Mouse (Mus musculus): Measurements from ENCODE around the gene Aip. TPM values are rescaled to one million over a fixed set of nuclear protein-coding genes. Genes with fewer than 3 reads are reported as not detected.
A peak's percentile ranks its signal among the peaks of the same experiment; 100 is the strongest.

The Aip gene
- 81.9 and 88.6 TPM in 2 replicates for polyA plus RNA-seq (2014; fragmentation: Nextera tagmentation; extraction: Ambion mirVana)

GRCm38 (mm10) chr19:4125741-4126696 lies at the start of gene Aip:
Aip (minus strand) TSS chr19:4125858.
- peak; percentile 96 for ATAC-seq (ENCODE audit: low read depth)
- WGBS, result 2% methylated on average over 30 of the region's 64 CpGs

DNA sequence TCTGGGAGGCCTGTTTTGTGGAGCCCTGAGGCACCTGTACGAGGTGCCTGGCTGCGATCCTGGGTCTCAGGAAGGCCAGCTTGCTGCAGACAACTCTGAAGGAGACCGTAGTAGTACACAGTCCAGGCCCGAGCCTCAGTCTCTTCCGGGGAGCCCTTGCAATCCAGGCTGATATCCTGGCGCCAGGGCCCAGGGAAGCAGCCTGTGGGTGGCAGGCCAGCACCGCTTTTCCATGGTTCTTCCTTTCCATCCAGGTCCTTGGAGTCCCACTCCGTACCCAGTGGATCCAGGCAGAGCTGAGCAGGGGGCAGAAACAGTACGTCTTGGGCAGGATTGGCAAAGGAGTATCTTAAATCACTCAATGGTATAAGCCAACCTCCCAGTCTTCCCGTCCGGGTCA lies 47.3 kb upstream of the Aip start:
- Histone ChIP-seq H3K27ac (replicated peaks; ENCODE audit: low read depth, low read length) (no peak overlapping the region), H3K36me3 (ENCODE audit: control insufficient read depth, insufficient read depth, low read length) (no peaks in the 10 kb centered on the region), H3K27me3 (replicated peaks; ENCODE audit: control insufficient read depth, insufficient read depth, low read length) (no peaks in the 10 kb centered on the region), H3K9me3 (ENCODE audit: control insufficient read depth, low read length) (no peaks in the 10 kb centered on the region), H3K4me2 (ENCODE audit: low read depth, low read length) (no peak overlapping the region), H3K4me1 (ENCODE audit: control insufficient read depth, insufficient read depth, low read length) (peaks cover 16% of the 10 kb centered on the region), H3K9ac (ENCODE audit: low read depth, low read length) (peak overlapping the region; percentile 25; the same call in 1 of the 2 replicates), H3K4me3 (ENCODE audit: low read depth, low read length) (no peak overlapping the region)
- ATAC-seq (ENCODE audit: low read depth), result no peak
- WGBS, result 56% methylated on average over 7 of the region's 11 CpGs
- no peak for DNase-seq (ENCODE audit: low spot score)

More at GRCm38 (mm10) chr19:4125741-4126696, at the start of gene Aip:
- H3K27me3 ChIP-seq (replicated peaks; ENCODE audit: control insufficient read depth, insufficient read depth, low read length), result no peaks in the 10 kb centered on the region
- H3K9ac ChIP-seq (ENCODE audit: low read depth, low read length), result peak within 1 kb of the TSS; percentile 83
- peak within 1 kb of the TSS; percentile 79 for H3K4me2 ChIP-seq (ENCODE audit: low read depth, low read length)
- peaks cover 31% of the 10 kb centered on the region for H3K36me3 ChIP-seq (ENCODE audit: control insufficient read depth, insufficient read depth, low read length)
- H3K4me3 ChIP-seq (ENCODE audit: low read depth, low read length), result peak within 1 kb of the TSS; percentile 85
- H3K9me3 ChIP-seq (ENCODE audit: control insufficient read depth, low read length), result no peaks in the 10 kb centered on the region
- peak; percentile 99 for DNase-seq (ENCODE audit: low spot score)
- peaks cover 8% of the 10 kb centered on the region; the same call in 1 of the 2 replicates for H3K4me1 ChIP-seq (ENCODE audit: control insufficient read depth, insufficient read depth, low read length)
- peak within 1 kb of the TSS; percentile 76 for H3K27ac ChIP-seq (replicated peaks; ENCODE audit: low read depth, low read length)

DNA sequence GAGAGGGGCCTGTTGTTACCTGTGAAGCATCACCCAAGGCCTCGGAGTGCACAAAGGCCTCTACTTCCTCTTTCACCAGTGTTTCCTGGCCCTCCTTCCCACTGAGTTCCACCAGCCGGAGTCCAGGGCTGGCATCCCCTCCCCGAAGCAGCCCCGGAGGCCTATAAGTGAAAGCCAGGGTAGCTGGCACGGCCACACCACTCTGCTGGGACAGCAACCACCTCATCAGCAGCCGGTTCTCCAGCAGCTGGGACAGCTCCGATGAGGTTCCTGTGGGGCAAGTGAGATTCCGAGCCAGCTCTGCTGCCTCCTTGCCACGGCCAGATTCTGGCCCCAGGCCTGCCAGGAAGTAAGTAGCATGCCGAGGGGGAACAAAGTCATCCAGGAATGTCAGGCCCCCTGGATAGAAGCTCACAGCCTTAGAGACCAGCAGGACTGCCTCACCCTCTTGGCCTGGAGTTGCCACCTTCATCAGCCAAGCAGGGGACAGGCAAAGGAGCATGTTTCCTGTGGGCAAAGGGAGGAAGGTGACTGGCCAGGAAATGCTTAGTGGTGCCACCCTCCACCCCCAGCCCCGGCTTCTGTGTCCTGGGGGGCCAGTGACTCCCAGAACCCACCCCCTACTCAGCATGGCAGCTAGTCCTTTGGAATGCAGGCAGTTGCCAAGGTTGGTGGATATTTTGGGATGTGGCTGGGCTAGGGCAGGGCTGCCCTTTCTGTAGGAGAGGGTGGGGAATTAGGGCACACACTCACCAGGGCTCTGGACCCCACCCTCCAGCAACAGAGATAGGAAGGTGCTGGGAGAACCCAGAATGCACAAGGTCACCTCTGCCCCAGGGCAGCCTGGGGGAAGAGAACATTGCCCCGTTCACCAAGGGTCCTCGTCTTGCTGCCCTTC lies 46.0 kb upstream of the Aip start:
- WGBS, result 44% methylated on average over 12 of the region's 13 CpGs
- H3K4me3 ChIP-seq (ENCODE audit: low read depth, low read length), result no peak overlapping the region
- H3K27me3 ChIP-seq (replicated peaks; ENCODE audit: control insufficient read depth, insufficient read depth, low read length), result no peaks in the 10 kb centered on the region
- no peak for DNase-seq (ENCODE audit: low spot score)
- 0 out of 2 replicates have a peak overlapping the region, but pooled peaks have one; percentile 15 for H3K9ac ChIP-seq (ENCODE audit: low read depth, low read length)
- H3K27ac ChIP-seq (replicated peaks; ENCODE audit: low read depth, low read length), result no peak overlapping the region; the same call in 1 of the 2 replicates
- H3K4me2 ChIP-seq (ENCODE audit: low read depth, low read length), result no peak overlapping the region
- no peak for ATAC-seq (ENCODE audit: low read depth)
- no peaks in the 10 kb centered on the region for H3K9me3 ChIP-seq (ENCODE audit: control insufficient read depth, low read length)
- peaks cover 16% of the 10 kb centered on the region for H3K4me1 ChIP-seq (ENCODE audit: control insufficient read depth, insufficient read depth, low read length)
- H3K36me3 ChIP-seq (ENCODE audit: control insufficient read depth, insufficient read depth, low read length), result no peaks in the 10 kb centered on the region

GRCm38 (mm10) chr19:4170723-4171392 lies 45.2 kb upstream of the Aip start:
- Histone ChIP-seq H3K27ac (replicated peaks; ENCODE audit: low read depth, low read length) (no peak overlapping the region), H3K9ac (ENCODE audit: low read depth, low read length) (no peak overlapping the region), H3K9me3 (ENCODE audit: control insufficient read depth, low read length) (no peaks in the 10 kb centered on the region), H3K36me3 (ENCODE audit: control insufficient read depth, insufficient read depth, low read length) (no peaks in the 10 kb centered on the region), H3K4me2 (ENCODE audit: low read depth, low read length) (no peak overlapping the region), H3K4me3 (ENCODE audit: low read depth, low read length) (no peak overlapping the region), H3K27me3 (replicated peaks; ENCODE audit: control insufficient read depth, insufficient read depth, low read length) (no peaks in the 10 kb centered on the region), H3K4me1 (ENCODE audit: control insufficient read depth, insufficient read depth, low read length) (peaks cover 16% of the 10 kb centered on the region)
- ATAC-seq (ENCODE audit: low read depth) (no peak), DNase-seq (ENCODE audit: low spot score) (no peak)
- 90% methylated on average over 9 of the region's 10 CpGs for WGBS

GRCm38 (mm10) chr19:4169810-4170209 lies 44.2 kb upstream of the Aip start:
- Histone ChIP-seq H3K4me1 (ENCODE audit: control insufficient read depth, insufficient read depth, low read length) (peaks cover 11% of the 10 kb centered on the region), H3K4me2 (ENCODE audit: low read depth, low read length) (peak overlapping the region; percentile 96), H3K27ac (replicated peaks; ENCODE audit: low read depth, low read length) (peak overlapping the region; percentile 90), H3K4me3 (ENCODE audit: low read depth, low read length) (peak overlapping the region; percentile 55), H3K9ac (ENCODE audit: low read depth, low read length) (peak overlapping the region; percentile 87), H3K36me3 (ENCODE audit: control insufficient read depth, insufficient read depth, low read length) (no peaks in the 10 kb centered on the region), H3K27me3 (replicated peaks; ENCODE audit: control insufficient read depth, insufficient read depth, low read length) (no peaks in the 10 kb centered on the region), H3K9me3 (ENCODE audit: control insufficient read depth, low read length) (no peaks in the 10 kb centered on the region)
- ATAC-seq (ENCODE audit: low read depth) (peak; percentile 34), DNase-seq (ENCODE audit: low spot score) (no peak)
- WGBS, result 7% methylated on average over 18 of the region's 27 CpGs

DNA sequence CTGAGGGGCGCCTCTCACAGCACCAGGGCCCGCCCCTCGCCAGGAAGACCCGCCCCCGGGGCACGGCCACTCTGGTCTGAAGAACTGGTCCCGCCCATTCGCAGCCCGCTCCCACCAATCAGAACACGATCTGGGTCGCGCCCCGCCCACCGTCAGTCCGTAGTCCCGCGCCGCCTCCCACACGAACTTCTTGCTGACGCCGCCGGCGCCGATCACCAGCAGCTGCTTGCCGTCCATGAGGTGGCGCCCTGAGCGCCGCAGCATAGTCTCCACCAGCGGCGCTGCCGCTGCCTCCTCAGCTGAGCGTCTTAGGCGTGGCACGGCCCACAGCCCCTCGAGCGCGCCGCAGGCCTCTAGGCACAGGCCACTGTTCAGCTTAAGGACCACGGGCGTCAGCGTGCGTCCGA lies 43.7 kb upstream of the Aip start:
- no peaks in the 10 kb centered on the region for H3K36me3 ChIP-seq (ENCODE audit: control insufficient read depth, insufficient read depth, low read length)
- peak overlapping the region; percentile 90 for H3K27ac ChIP-seq (replicated peaks; ENCODE audit: low read depth, low read length)
- DNase-seq (ENCODE audit: low spot score), result peak; percentile 99
- peak overlapping the region; percentile 87 for H3K9ac ChIP-seq (ENCODE audit: low read depth, low read length)
- no peaks in the 10 kb centered on the region for H3K9me3 ChIP-seq (ENCODE audit: control insufficient read depth, low read length)
- peaks cover 11% of the 10 kb centered on the region for H3K4me1 ChIP-seq (ENCODE audit: control insufficient read depth, insufficient read depth, low read length)
- peak overlapping the region; percentile 96 for H3K4me2 ChIP-seq (ENCODE audit: low read depth, low read length)
- H3K4me3 ChIP-seq (ENCODE audit: low read depth, low read length), result peak overlapping the region; percentile 55
- under 1% methylated on average over 41 of the region's 43 CpGs for WGBS
- H3K27me3 ChIP-seq (replicated peaks; ENCODE audit: control insufficient read depth, insufficient read depth, low read length), result no peaks in the 10 kb centered on the region
- peak; percentile 96 for ATAC-seq (ENCODE audit: low read depth)

DNA sequence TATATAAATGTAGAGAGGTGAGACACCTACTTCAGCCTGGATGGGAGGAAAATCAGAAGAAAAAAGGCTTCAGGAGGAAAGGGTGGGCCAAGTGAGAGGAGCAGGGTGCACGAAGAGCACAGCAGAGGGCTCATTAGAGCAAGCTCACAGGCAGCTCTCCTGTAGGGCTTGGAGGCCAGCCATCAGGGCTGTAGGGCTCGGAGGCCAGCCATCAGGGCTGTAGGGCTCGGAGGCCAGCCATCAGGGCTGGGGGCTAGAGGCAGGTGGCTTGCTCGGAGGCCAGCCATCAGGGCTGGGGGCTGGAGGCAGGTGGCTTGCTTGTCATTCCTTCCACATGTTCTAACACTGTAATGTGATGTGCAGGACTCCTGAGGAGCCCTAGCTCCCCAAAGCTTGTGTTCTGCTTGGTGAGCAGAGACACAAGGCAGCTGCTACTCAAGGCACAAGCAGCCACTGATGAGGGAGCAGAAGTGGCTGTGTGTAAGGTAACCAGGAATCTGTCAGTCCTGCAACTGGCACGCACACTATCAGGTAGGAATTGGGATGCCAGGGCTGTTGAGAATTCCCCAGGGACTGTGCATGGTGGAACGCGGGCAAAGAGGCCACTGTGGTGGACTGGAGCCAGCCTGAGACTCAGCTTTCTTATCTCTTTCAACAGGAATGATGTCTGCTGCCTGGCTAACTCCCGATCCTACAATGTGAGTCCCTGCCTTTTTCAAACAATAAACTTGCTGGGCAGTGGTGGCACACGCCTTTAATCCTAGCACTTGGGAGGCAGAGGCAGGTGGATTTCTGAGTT lies 41.2 kb upstream of the Aip start:
- WGBS, result 78% methylated on average over 8 of the region's 9 CpGs
- no peak overlapping the region for H3K4me3 ChIP-seq (ENCODE audit: low read depth, low read length)
- peaks cover 20% of the 10 kb centered on the region for H3K4me1 ChIP-seq (ENCODE audit: control insufficient read depth, insufficient read depth, low read length)
- no peak for ATAC-seq (ENCODE audit: low read depth)
- H3K36me3 ChIP-seq (ENCODE audit: control insufficient read depth, insufficient read depth, low read length), result peaks cover under 1% of the 10 kb centered on the region; the same call in 1 of the 2 replicates
- H3K27ac ChIP-seq (replicated peaks; ENCODE audit: low read depth, low read length), result no peak overlapping the region
- DNase-seq (ENCODE audit: low spot score), result no peak
- no peaks in the 10 kb centered on the region for H3K9me3 ChIP-seq (ENCODE audit: control insufficient read depth, low read length)
- no peak overlapping the region for H3K9ac ChIP-seq (ENCODE audit: low read depth, low read length)
- H3K27me3 ChIP-seq (replicated peaks; ENCODE audit: control insufficient read depth, insufficient read depth, low read length), result no peaks in the 10 kb centered on the region
- no peak overlapping the region for H3K4me2 ChIP-seq (ENCODE audit: low read depth, low read length)
